Mouse (Mus musculus): Measurements from ENCODE around the gene Stap2. TPM values are rescaled to one million over a fixed set of nuclear protein-coding genes. Genes with fewer than 3 reads are reported as not detected.
A peak's percentile ranks its signal among the peaks of the same experiment; 100 is the strongest.

The Stap2 gene
- total and polyA plus RNA-seq, 2 experiments from 2014 or later, result 2.2 to 4.3 TPM

GRCm38 (mm10) chr17:55986030-55986961 is 19.1 kb downstream of the Stap2 start, which contains the start of gene Fsd1:
Gene Fsd1, plus strand, starts transcription at chr17:55986509.
- WGBS, result 9% methylated on average over 34 of the region's 35 CpGs
- H3K9ac ChIP-seq, result peak within 1 kb of the TSS; percentile 81
- DNase-seq (peak; percentile 91), ATAC-seq (peak; percentile 93)
- peak within 1 kb of the TSS; percentile 84 for H3K4me2 ChIP-seq (ENCODE audit: low read depth)
- peak within 1 kb of the TSS; percentile 77 for H3K4me3 ChIP-seq (ENCODE audit: low read depth, low read length)
- H3K9me3 ChIP-seq (ENCODE audit: low read length), result no peaks in the 10 kb centered on the region
- no peaks in the 10 kb centered on the region; the same call in 1 of the 2 replicates for H3K4me1 ChIP-seq (ENCODE audit: insufficient read depth)
- peaks cover 16% of the 10 kb centered on the region for H3K36me3 ChIP-seq (ENCODE audit: insufficient read depth)
- no peaks in the 10 kb centered on the region for H3K27me3 ChIP-seq (ENCODE audit: insufficient read depth, low read length)
- H3K27ac ChIP-seq (ENCODE audit: low read depth, low read length), result peak within 1 kb of the TSS; percentile 21; the same call in 1 of the 2 replicates
- TF ChIP-seq CTCF (IDR thresholded peaks at IDR 0.05; ENCODE audit: low read depth), result peak; percentile 11; the same call in 1 of the 2 replicates

GRCm38 (mm10) chr17:55977301-55977700 is 28.1 kb downstream of the Stap2 start:
- Histone ChIP-seq H3K4me3 (ENCODE audit: low read depth, low read length) (no peak overlapping the region), H3K36me3 (ENCODE audit: insufficient read depth) (peaks cover 17% of the 10 kb centered on the region), H3K4me1 (ENCODE audit: insufficient read depth) (no peaks in the 10 kb centered on the region), H3K4me2 (ENCODE audit: low read depth) (no peak overlapping the region), H3K27me3 (ENCODE audit: insufficient read depth, low read length) (no peaks in the 10 kb centered on the region), H3K9me3 (ENCODE audit: low read length) (no peaks in the 10 kb centered on the region), H3K9ac (no peak overlapping the region), H3K27ac (ENCODE audit: low read depth, low read length) (no peak overlapping the region)
- 64% methylated on average over 3 of the region's 3 CpGs for WGBS
- no peak for DNase-seq
- no peak for ATAC-seq
- TF ChIP-seq CTCF (IDR thresholded peaks at IDR 0.05; ENCODE audit: low read depth), result no peak

- H3K4me1 ChIP-seq (ENCODE audit: insufficient read depth), result peaks cover 5% of the 10 kb centered on the region; the same call in 1 of the 2 replicates
- no peak overlapping the region for H3K9ac ChIP-seq
- 19% methylated on average over 13 of the region's 13 CpGs for WGBS
- no peak overlapping the region for H3K4me2 ChIP-seq (ENCODE audit: low read depth)
- no peaks in the 10 kb centered on the region for H3K9me3 ChIP-seq (ENCODE audit: low read length)
- H3K27me3 ChIP-seq (ENCODE audit: insufficient read depth, low read length), result no peaks in the 10 kb centered on the region
- H3K4me3 ChIP-seq (ENCODE audit: low read depth, low read length), result no peak overlapping the region
- DNase-seq, result peak; percentile 84
- no peak overlapping the region for H3K27ac ChIP-seq (ENCODE audit: low read depth, low read length)
- peak; percentile 80 for ATAC-seq
- peak; percentile 79 for TF ChIP-seq CTCF (IDR thresholded peaks at IDR 0.05; ENCODE audit: low read depth)
- peaks cover 17% of the 10 kb centered on the region for H3K36me3 ChIP-seq (ENCODE audit: insufficient read depth)
These were observed 29.0 kb downstream of the Stap2 start for GRCm38 (mm10) chr17:55976255-55976862.

GRCm38 (mm10) chr17:55971453-55971852 is 33.9 kb downstream of the Stap2 start:
- Histone ChIP-seq H3K4me2 (ENCODE audit: low read depth) (peak overlapping the region; percentile 96), H3K27ac (ENCODE audit: low read depth, low read length) (no peak overlapping the region), H3K27me3 (ENCODE audit: insufficient read depth, low read length) (no peaks in the 10 kb centered on the region), H3K4me3 (ENCODE audit: low read depth, low read length) (peak overlapping the region; percentile 72), H3K4me1 (ENCODE audit: insufficient read depth) (peaks cover 13% of the 10 kb centered on the region), H3K9me3 (ENCODE audit: low read length) (no peaks in the 10 kb centered on the region), H3K9ac (peak overlapping the region; percentile 93), H3K36me3 (ENCODE audit: insufficient read depth) (peaks cover 31% of the 10 kb centered on the region)
- 30% methylated on average over 22 of the region's 22 CpGs for WGBS
- DNase-seq (no peak), ATAC-seq (no peak)
- no peak for TF ChIP-seq CTCF (IDR thresholded peaks at IDR 0.05; ENCODE audit: low read depth)

GRCm38 (mm10) chr17:55969966-55970891 is 35.2 kb downstream of the Stap2 start, which contains the start of gene Shd:
Gene Shd, plus strand, starts transcription at chr17:55970467.
- peaks cover 32% of the 10 kb centered on the region for H3K36me3 ChIP-seq (ENCODE audit: insufficient read depth)
- DNase-seq, result peak; percentile 67
- TF ChIP-seq CTCF (IDR thresholded peaks at IDR 0.05; ENCODE audit: low read depth), result peak; percentile 34; the same call in 1 of the 2 replicates
- no peaks in the 10 kb centered on the region for H3K9me3 ChIP-seq (ENCODE audit: low read length)
- ATAC-seq, result peak; percentile 59
- peak within 1 kb of the TSS; percentile 72 for H3K4me3 ChIP-seq (ENCODE audit: low read depth, low read length)
- H3K9ac ChIP-seq, result peak within 1 kb of the TSS; percentile 93
- H3K4me1 ChIP-seq (ENCODE audit: insufficient read depth), result peaks cover 13% of the 10 kb centered on the region
- no peaks in the 10 kb centered on the region for H3K27me3 ChIP-seq (ENCODE audit: insufficient read depth, low read length)
- WGBS, result 9% methylated on average over 54 of the region's 55 CpGs
- H3K27ac ChIP-seq (ENCODE audit: low read depth, low read length), result peak within 1 kb of the TSS; percentile 66
- H3K4me2 ChIP-seq (ENCODE audit: low read depth), result peak within 1 kb of the TSS; percentile 96

GRCm38 (mm10) chr17:55969560-55969959 is 35.8 kb downstream of the Stap2 start:
- H3K27me3 ChIP-seq (ENCODE audit: insufficient read depth, low read length), result no peaks in the 10 kb centered on the region
- TF ChIP-seq CTCF (IDR thresholded peaks at IDR 0.05; ENCODE audit: low read depth), result no peak
- peak; percentile 80 for DNase-seq
- WGBS, result 20% methylated on average over 14 of the region's 14 CpGs
- peak overlapping the region; percentile 66 for H3K27ac ChIP-seq (ENCODE audit: low read depth, low read length)
- peak; percentile 61 for ATAC-seq
- H3K36me3 ChIP-seq (ENCODE audit: insufficient read depth), result peaks cover 37% of the 10 kb centered on the region
- H3K4me1 ChIP-seq (ENCODE audit: insufficient read depth), result peaks cover 13% of the 10 kb centered on the region
- peak overlapping the region; percentile 96 for H3K4me2 ChIP-seq (ENCODE audit: low read depth)
- H3K4me3 ChIP-seq (ENCODE audit: low read depth, low read length), result peak overlapping the region; percentile 72
- H3K9ac ChIP-seq, result peak overlapping the region; percentile 93
- no peaks in the 10 kb centered on the region for H3K9me3 ChIP-seq (ENCODE audit: low read length)
